8 mouse cellular contexts compared by ENCODE assay signal in the genomic region with DNA sequence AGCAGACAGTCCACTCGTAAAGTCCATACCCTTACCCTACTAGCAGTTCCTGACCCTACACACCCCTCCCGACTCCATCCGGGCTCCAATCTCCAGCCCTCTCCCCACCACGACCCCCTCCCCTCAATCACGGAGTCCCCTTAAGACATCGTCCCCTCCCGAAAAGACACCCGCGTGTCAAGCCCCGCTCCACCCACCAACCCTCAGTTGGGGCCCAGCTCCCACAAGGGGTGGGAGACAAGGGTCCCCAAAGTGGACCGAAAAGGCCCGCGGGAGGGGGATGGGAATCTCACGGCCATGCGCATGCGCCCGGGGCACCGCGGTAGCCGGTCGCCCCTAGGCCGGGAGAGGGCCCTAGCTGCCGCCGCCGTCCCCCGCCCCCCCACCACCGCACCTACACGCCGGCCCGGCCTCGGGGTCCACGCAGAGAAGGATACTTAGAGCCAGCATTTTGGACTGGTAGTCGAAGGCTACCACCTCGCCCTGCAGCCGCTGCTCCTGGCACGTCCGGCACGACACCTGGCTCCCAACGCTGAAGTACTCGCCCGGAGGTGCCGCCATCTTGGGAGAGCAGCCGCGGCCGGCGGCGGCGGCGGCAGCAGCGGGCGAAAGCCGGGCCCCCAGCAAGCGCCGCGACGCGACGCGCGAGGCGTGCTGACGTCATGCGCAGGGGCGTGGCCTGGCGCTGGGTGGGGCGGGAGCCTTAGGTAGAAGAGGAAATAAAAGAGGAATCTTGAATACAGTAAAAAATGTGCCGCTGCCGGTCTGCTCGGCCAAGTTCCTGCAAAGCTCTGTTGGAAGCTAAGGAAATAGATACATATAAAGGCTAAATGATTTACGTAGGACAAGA. TPM values are rescaled to one million over a fixed set of nuclear protein-coding genes. Genes with fewer than 3 reads are reported as not detected.
A peak's percentile ranks its signal among the peaks of the same experiment; 100 is the strongest.
DNase-seq lines count a peak whose midpoint lies in the region; ATAC-seq and TF ChIP-seq lines count a peak whose summit lies in the region.

Gene Lsm12 (minus strand): TSS at position 651 of the 850 bp plus-strand sequence.

- TF ChIP-seq CTCF in cortical plate, adult 2 months (IDR thresholded peaks at IDR 0.05; ENCODE audit: extremely low read depth, insufficient read depth, low read length) = no peak

- peak; percentile 99 for DNase-seq in gastrocnemius, postnatal 10 days
- peak; percentile 98 for DNase-seq in induced T-regulatory cell, adult 2 months (ENCODE audit: low read depth)
- peak; percentile 70 to 93 for DNase-seq in left cerebral cortex, adult 9 months (ENCODE audit: low spot score in 2 of 2)
- DNase-seq in right cerebral cortex, postnatal 14 days = peak; percentile 94
- peak; percentile 96 for DNase-seq in urinary bladder, postnatal 36 days (ENCODE audit: low spot score in 2 of 2)

- peak; percentile 75 for ATAC-seq in activated CD4-positive, CD25-positive, alpha-beta regulatory T cell, adult 4 months
- peak; percentile 80 for ATAC-seq in megakaryocyte progenitor cell, adult 5-6 weeks (replicated peaks; ENCODE audit: poor library complexity)

- peak within 1 kb of the TSS; percentile 91 for H3K4me3 ChIP-seq in cortical plate, adult 2 months (ENCODE audit: insufficient read depth, low read length)

- peak within 1 kb of the TSS; percentile 98 for H3K27ac ChIP-seq in cortical plate, adult 2 months (ENCODE audit: insufficient read depth, low read length)

- H3K4me1 ChIP-seq in cortical plate, adult 2 months (ENCODE audit: control insufficient read depth, insufficient read depth, low read length) = no peaks in the 10 kb centered on the region; the same call in 1 of the 2 replicates

- TF ChIP-seq POLR2A in cortical plate, adult 2 months (IDR thresholded peaks at IDR 0.05; ENCODE audit: extremely low read depth, insufficient read depth, low read length) = peak; percentile 79

RNA-seq across cellular contexts. Expression of gene Lsm12, which starts in this region (rescaled TPM):
- polyA plus RNA-seq in activated CD4-positive, CD25-positive, alpha-beta regulatory T cell, adult 4 months (2017; shearing (Covaris generic)) = 10 to 100 TPM; 44.8 to 78.5 TPM
- 33.2 and 34.4 TPM in 2 replicates for polyA plus RNA-seq in cortical plate, adult 2 months (2012; rRNA removed)
- total RNA-seq in gastrocnemius, postnatal 10 days (2021) = 10 to 100 TPM; 83.1 to 84.4 TPM
- 127 and 133 TPM in 2 replicates for total RNA-seq in megakaryocyte progenitor cell, adult 5-6 weeks (2015)
- total RNA-seq in megakaryocyte progenitor cell, adult 5-6 weeks (2017) = 67.8 and 79.1 TPM in 2 replicates

Comparison
In these comparisons a context has a peak if more than half of its experiments do, and no peak if none do; other contexts are left out.
1. Peak in every context shown above with its lines: DNase-seq, ATAC-seq, H3K4me3 ChIP-seq and H3K27ac ChIP-seq.